Mouse (Mus musculus): Measurements from ENCODE around the gene Nrarp. TPM values are rescaled to one million over a fixed set of nuclear protein-coding genes. Genes with fewer than 3 reads are reported as not detected.

Nrarp gene
- polyA plus RNA-seq, 1 experiment from 2014 or later, result 18.6 TPM

DNA sequence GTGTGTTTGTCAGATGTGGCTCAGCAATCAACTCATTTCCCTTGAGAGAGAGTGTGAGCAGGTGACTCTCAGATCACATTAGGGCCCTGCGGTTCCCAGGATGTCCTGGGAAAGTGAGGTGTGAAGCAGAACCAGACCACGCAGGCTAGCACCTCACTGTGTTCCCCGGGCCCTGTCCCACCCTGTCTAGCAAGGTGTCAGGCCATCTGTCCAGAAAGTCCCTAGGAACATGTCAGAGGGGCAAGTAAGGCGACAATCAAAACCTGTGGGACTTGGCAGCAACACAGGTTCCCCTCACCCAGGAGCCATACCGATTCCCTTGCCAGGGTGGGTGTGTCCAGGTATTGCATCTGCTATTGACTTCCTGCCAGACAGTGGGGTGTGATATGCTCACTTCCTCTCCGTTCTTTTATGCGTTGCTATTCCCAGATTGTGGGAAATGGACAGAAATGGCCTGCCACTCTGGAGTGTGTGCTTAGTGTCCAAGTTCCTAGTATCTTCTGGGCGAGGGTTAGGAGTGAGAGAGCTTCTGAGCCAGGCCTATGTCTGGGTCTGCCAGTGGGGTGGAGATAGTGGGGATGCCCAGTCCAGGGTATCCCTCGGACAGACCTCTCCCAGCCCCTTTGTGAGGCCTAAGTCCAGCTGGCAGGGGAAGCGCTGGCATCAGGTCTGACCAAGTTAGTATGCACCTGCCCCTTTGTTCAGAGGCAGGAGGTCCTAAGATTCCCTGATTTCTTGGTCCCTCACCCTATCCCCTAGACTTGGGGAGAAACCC lies 10.0 kb upstream of the Nrarp start:
- H3K36me3 ChIP-seq (ENCODE audit: control insufficient read depth, insufficient read depth, low read length), result no peaks in the 10 kb centered on the region
- ATAC-seq (no peak), DNase-seq (ENCODE audit: low spot score) (peak; percentile 51)
- no peak overlapping the region for H3K4me2 ChIP-seq (ENCODE audit: low read length)
- no peaks in the 10 kb centered on the region for H3K9me3 ChIP-seq (replicated peaks; ENCODE audit: control insufficient read depth, low read length)
- 61% methylated on average over 10 of the region's 10 CpGs for WGBS
- no peaks in the 10 kb centered on the region for H3K27me3 ChIP-seq (replicated peaks; ENCODE audit: control insufficient read depth, insufficient read depth, low read length)
- peaks cover 23% of the 10 kb centered on the region for H3K4me1 ChIP-seq (ENCODE audit: control insufficient read depth, insufficient read depth, low read length)
- peak overlapping the region; percentile 52; the same call in 1 of the 2 replicates for H3K27ac ChIP-seq (ENCODE audit: low read depth, low read length)
- H3K9ac ChIP-seq (ENCODE audit: low read length), result no peak overlapping the region
- no peak overlapping the region for H3K4me3 ChIP-seq (ENCODE audit: low read depth, low read length)

DNA sequence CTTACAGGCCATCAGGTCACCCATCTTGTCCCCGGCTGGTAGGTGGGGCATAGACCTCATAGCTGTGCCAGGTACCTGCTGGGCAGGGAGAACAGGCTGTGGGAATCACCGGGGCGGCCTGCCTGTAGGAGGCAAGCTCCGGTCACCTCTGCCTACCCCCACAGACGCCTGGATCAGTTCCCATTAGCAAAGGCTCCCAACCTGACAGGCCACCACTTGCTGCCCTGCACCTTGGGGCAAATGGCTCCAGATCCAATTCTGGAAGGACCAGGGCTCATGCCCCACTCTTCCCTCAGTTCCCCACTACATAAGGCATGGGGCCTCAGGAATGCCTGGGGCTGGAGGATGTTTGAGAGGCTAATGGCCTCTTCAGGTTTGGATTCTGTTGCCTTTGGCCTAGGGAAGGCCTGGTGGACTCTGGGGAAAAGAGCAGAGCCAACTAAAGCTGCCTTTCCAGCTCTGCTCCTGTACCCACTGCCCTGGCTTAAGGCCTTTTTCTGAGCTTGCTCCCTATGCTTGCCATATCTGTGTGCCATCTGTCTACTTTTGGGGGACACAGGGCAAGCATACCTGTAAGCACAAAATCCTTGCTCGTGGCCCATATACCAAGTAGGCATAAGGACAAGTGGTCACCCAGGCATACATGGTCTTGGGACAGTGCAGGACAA lies 9.3 kb upstream of the Nrarp start:
- Histone ChIP-seq H3K4me1 (ENCODE audit: control insufficient read depth, insufficient read depth, low read length) (peaks cover 28% of the 10 kb centered on the region), H3K9ac (ENCODE audit: low read length) (no peak overlapping the region), H3K27ac (ENCODE audit: low read depth, low read length) (no peak overlapping the region; the same call in 1 of the 2 replicates), H3K9me3 (replicated peaks; ENCODE audit: control insufficient read depth, low read length) (no peaks in the 10 kb centered on the region), H3K4me2 (ENCODE audit: low read length) (no peak overlapping the region), H3K27me3 (replicated peaks; ENCODE audit: control insufficient read depth, insufficient read depth, low read length) (no peaks in the 10 kb centered on the region), H3K36me3 (ENCODE audit: control insufficient read depth, insufficient read depth, low read length) (no peaks in the 10 kb centered on the region), H3K4me3 (ENCODE audit: low read depth, low read length) (no peak overlapping the region)
- DNase-seq (ENCODE audit: low spot score), result no peak
- ATAC-seq, result no peak
- 79% methylated on average over 6 of the region's 6 CpGs for WGBS

DNA sequence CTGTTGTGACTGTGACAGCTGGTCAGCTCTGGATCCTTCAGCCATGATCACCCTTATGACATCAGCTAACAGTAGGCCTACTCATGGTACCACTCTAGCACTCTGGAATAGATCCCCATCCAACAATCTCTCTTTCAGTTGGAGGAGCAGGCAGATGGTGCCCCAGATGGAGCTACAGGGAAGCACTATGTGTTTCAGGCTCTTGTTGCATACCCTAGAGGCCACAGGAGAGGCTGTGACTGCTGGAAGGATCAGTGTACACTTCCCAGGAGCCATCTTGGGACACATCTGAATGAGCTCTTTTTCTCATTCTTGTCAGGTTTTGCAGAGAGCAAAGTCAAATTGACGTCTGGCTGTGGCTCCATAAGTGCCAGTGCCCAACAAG lies 8.8 kb upstream of the Nrarp start:
- 55% methylated on average over 1 of the region's 1 CpGs for WGBS
- ATAC-seq, result no peak
- no peak for DNase-seq (ENCODE audit: low spot score)
- Histone ChIP-seq H3K4me3 (ENCODE audit: low read depth, low read length) (no peak overlapping the region), H3K4me1 (ENCODE audit: control insufficient read depth, insufficient read depth, low read length) (peaks cover 33% of the 10 kb centered on the region), H3K9ac (ENCODE audit: low read length) (no peak overlapping the region), H3K36me3 (ENCODE audit: control insufficient read depth, insufficient read depth, low read length) (no peaks in the 10 kb centered on the region), H3K27me3 (replicated peaks; ENCODE audit: control insufficient read depth, insufficient read depth, low read length) (no peaks in the 10 kb centered on the region), H3K27ac (ENCODE audit: low read depth, low read length) (0 out of 2 replicates have a peak overlapping the region, but pooled peaks have one; percentile 4), H3K4me2 (ENCODE audit: low read length) (no peak overlapping the region), H3K9me3 (replicated peaks; ENCODE audit: control insufficient read depth, low read length) (no peaks in the 10 kb centered on the region)

DNA sequence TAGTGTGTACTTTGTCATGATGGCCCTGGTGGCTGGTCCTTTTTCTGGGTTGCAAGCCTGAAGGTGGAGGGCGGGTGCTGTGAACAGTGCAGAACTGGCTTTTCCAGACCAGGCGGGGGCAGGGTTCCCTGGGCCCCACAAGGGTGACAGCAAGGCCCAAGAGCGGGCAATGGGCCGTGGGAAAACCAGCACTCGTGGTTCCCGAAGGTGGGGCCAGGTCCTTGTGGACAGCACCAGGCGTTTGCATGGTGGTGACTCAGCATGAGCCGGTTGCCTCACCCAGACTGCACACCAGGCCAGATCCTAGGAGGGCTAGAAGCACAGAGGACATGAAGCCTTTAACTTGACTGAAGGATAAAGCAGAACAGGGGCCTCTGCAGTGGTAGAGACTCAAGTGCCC lies 7.9 kb upstream of the Nrarp start:
- Histone ChIP-seq H3K9me3 (replicated peaks; ENCODE audit: control insufficient read depth, low read length) (no peaks in the 10 kb centered on the region), H3K4me3 (ENCODE audit: low read depth, low read length) (no peak overlapping the region), H3K4me2 (ENCODE audit: low read length) (no peak overlapping the region), H3K4me1 (ENCODE audit: control insufficient read depth, insufficient read depth, low read length) (peaks cover 38% of the 10 kb centered on the region), H3K27me3 (replicated peaks; ENCODE audit: control insufficient read depth, insufficient read depth, low read length) (no peaks in the 10 kb centered on the region), H3K27ac (ENCODE audit: low read depth, low read length) (no peak overlapping the region), H3K9ac (ENCODE audit: low read length) (no peak overlapping the region), H3K36me3 (ENCODE audit: control insufficient read depth, insufficient read depth, low read length) (no peaks in the 10 kb centered on the region)
- ATAC-seq, result no peak
- no peak for DNase-seq (ENCODE audit: low spot score)
- 76% methylated on average over 8 of the region's 8 CpGs for WGBS

DNA sequence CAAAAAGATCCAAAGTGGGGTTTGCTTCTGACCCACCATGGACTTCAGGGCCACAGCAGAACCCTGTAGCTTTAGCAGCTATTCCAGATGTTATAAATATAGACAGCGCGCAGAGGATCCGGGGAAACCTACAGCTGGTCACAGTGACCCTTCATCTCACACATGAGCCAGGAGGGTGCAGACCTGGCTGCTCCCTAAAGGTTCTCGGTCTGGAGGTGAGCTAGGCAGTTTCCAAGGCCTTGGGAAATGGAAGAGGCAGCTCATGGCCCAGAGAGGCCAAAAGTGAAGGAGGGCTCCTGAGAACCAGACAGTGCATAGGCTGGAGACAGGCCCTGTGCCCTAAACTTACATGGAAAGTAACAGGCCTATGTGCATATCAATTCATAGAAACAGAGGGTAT lies 6.7 kb upstream of the Nrarp start:
- Histone ChIP-seq H3K27ac (ENCODE audit: low read depth, low read length) (no peak overlapping the region), H3K36me3 (ENCODE audit: control insufficient read depth, insufficient read depth, low read length) (no peaks in the 10 kb centered on the region), H3K27me3 (replicated peaks; ENCODE audit: control insufficient read depth, insufficient read depth, low read length) (no peaks in the 10 kb centered on the region), H3K4me2 (ENCODE audit: low read length) (no peak overlapping the region), H3K4me1 (ENCODE audit: control insufficient read depth, insufficient read depth, low read length) (peaks cover 41% of the 10 kb centered on the region), H3K9me3 (replicated peaks; ENCODE audit: control insufficient read depth, low read length) (no peaks in the 10 kb centered on the region), H3K4me3 (ENCODE audit: low read depth, low read length) (no peak overlapping the region), H3K9ac (ENCODE audit: low read length) (no peak overlapping the region)
- ATAC-seq (no peak), DNase-seq (ENCODE audit: low spot score) (no peak)
- 95% methylated on average over 4 of the region's 4 CpGs for WGBS

DNA sequence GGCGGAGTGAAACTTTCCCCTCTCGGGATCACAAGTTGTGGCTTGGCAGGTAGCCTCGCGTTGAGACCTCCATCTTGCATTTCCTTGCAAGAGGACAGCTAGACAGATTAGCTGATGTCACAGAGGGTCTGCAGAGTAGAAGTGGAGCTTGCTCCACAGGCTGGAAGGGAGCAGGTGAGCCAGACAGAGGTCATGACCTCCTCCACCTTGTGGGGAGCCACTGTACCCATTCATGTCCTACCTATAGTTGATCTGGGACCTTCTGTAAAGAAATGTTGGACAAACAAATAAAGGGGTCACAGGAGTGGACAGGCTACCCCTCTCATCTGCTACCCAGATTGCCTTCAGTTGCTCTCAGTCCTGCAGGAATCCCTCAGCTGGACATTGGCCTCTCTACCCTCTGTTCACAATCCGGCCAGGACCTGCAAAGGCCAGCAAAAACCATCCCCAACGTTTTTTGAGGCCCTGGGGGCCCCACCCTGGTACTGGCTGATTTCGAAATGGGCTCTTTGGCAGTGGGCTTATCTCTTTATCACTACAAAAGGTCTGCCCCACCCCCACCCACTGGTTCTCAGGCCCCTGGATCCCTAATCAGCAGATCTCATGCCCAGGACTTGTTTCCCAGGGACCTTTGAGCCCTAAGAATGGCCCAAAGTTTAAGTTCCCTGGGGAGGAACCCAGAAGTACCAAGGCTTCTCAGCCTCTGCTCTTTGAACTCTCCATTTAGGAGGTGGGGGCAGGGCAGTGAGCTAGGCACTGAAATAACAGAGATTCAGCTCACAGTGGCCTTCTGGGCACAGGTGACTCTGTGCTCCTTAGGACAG lies 5.5 kb upstream of the Nrarp start:
- H3K27ac ChIP-seq (ENCODE audit: low read depth, low read length), result no peak overlapping the region
- H3K4me2 ChIP-seq (ENCODE audit: low read length), result no peak overlapping the region
- no peaks in the 10 kb centered on the region for H3K9me3 ChIP-seq (replicated peaks; ENCODE audit: control insufficient read depth, low read length)
- H3K27me3 ChIP-seq (replicated peaks; ENCODE audit: control insufficient read depth, insufficient read depth, low read length), result no peaks in the 10 kb centered on the region
- WGBS, result 58% methylated on average over 7 of the region's 7 CpGs
- peaks cover 40% of the 10 kb centered on the region for H3K4me1 ChIP-seq (ENCODE audit: control insufficient read depth, insufficient read depth, low read length)
- DNase-seq (ENCODE audit: low spot score) (no peak), ATAC-seq (no peak)
- H3K36me3 ChIP-seq (ENCODE audit: control insufficient read depth, insufficient read depth, low read length), result no peaks in the 10 kb centered on the region
- H3K9ac ChIP-seq (ENCODE audit: low read length), result no peak overlapping the region
- no peak overlapping the region for H3K4me3 ChIP-seq (ENCODE audit: low read depth, low read length)

DNA sequence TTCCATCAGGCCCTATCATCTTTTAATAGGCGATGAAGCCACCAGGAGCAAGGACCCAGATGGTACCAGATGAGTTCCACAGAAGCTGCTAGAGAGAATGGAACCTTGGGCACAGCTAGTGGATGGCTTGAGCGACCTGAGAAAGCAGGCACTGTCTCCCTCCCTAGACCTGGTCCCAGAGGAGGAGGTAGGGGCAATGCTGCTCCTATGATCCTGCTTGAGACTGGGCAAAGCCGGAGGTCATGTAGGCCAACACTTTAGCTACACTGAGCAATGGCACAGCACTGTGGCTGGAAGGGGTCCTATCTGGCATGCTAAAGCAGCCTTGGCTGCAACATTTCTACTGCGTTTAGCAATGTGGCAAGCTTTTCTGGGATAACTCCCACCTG lies 4.9 kb upstream of the Nrarp start:
- no peaks in the 10 kb centered on the region for H3K9me3 ChIP-seq (replicated peaks; ENCODE audit: control insufficient read depth, low read length)
- H3K4me1 ChIP-seq (ENCODE audit: control insufficient read depth, insufficient read depth, low read length), result peaks cover 41% of the 10 kb centered on the region
- H3K27me3 ChIP-seq (replicated peaks; ENCODE audit: control insufficient read depth, insufficient read depth, low read length), result no peaks in the 10 kb centered on the region
- no peak for ATAC-seq
- DNase-seq (ENCODE audit: low spot score), result no peak
- H3K4me2 ChIP-seq (ENCODE audit: low read length), result no peak overlapping the region
- H3K36me3 ChIP-seq (ENCODE audit: control insufficient read depth, insufficient read depth, low read length), result no peaks in the 10 kb centered on the region
- H3K4me3 ChIP-seq (ENCODE audit: low read depth, low read length), result no peak overlapping the region
- no peak overlapping the region for H3K9ac ChIP-seq (ENCODE audit: low read length)
- 84% methylated on average over 4 of the region's 4 CpGs for WGBS
- H3K27ac ChIP-seq (ENCODE audit: low read depth, low read length), result no peak overlapping the region

DNA sequence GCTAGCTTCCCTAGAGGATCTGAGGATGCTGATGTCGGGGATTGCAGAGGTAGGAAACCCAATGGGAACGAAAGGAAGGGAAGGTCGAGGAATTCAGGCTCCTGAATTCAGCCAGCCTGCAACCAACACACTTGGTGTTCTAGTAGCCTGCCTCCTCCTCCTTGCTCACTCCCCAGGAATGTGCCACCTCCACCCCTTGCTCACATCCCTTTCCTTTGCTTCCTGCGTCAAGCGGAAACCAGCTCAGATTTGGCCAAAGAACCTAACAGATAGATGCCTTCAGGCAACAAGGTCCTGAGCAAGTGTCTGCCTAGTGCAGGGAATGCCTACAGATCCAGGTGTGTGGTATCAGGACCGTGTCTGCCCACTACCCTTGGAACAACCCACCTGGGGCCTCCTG lies 4.0 kb upstream of the Nrarp start:
- peaks cover 41% of the 10 kb centered on the region for H3K4me1 ChIP-seq (ENCODE audit: control insufficient read depth, insufficient read depth, low read length)
- H3K9me3 ChIP-seq (replicated peaks; ENCODE audit: control insufficient read depth, low read length), result no peaks in the 10 kb centered on the region
- no peak for DNase-seq (ENCODE audit: low spot score)
- H3K9ac ChIP-seq (ENCODE audit: low read length), result no peak overlapping the region
- H3K4me2 ChIP-seq (ENCODE audit: low read length), result peak overlapping the region; percentile 29
- no peak overlapping the region for H3K4me3 ChIP-seq (ENCODE audit: low read depth, low read length)
- peak overlapping the region; percentile 75; the same call in 1 of the 2 replicates for H3K27ac ChIP-seq (ENCODE audit: low read depth, low read length)
- 72% methylated on average over 6 of the region's 6 CpGs for WGBS
- no peaks in the 10 kb centered on the region for H3K36me3 ChIP-seq (ENCODE audit: control insufficient read depth, insufficient read depth, low read length)
- no peak for ATAC-seq
- no peaks in the 10 kb centered on the region for H3K27me3 ChIP-seq (replicated peaks; ENCODE audit: control insufficient read depth, insufficient read depth, low read length)
